Mouse (Mus musculus): ENCODE data around the gene Col7a1. TPM values are rescaled to one million over a fixed set of nuclear protein-coding genes. Genes with fewer than 3 reads are reported as not detected.
A peak's percentile ranks its signal among the peaks of the same experiment; 100 is the strongest.

The Col7a1 gene
- polyA plus RNA-seq, 1 experiment from 2014 or later: 3.5 TPM

- no peak overlapping the region for H3K4me2 ChIP-seq
- no peaks in the 10 kb centered on the region for H3K9me3 ChIP-seq (replicated peaks)
- WGBS: 70% methylated on average over 4 of the region's 4 CpGs
- H3K4me1 ChIP-seq: peaks cover 47% of the 10 kb centered on the region
- no peak for ATAC-seq (replicated peaks; ENCODE audit: low FRiP score)
- peak overlapping the region; percentile 94 for H3K27ac ChIP-seq
- no peak overlapping the region for H3K4me3 ChIP-seq (replicated peaks)
- no peak overlapping the region for H3K9ac ChIP-seq
- H3K36me3 ChIP-seq: no peaks in the 10 kb centered on the region
- no peaks in the 10 kb centered on the region for H3K27me3 ChIP-seq
Measured at GRCm38 (mm10) chr9:108989802-108990461, 36.5 kb downstream of the Col7a1 start.

GRCm38 (mm10) chr9:108990462-108990820, 37.1 kb downstream of the Col7a1 start:
- 57% methylated on average over 7 of the region's 7 CpGs for WGBS
- Histone ChIP-seq H3K9ac (no peak overlapping the region), H3K36me3 (no peaks in the 10 kb centered on the region), H3K9me3 (replicated peaks) (no peaks in the 10 kb centered on the region), H3K4me2 (no peak overlapping the region), H3K27me3 (no peaks in the 10 kb centered on the region), H3K27ac (peak overlapping the region; percentile 94), H3K4me1 (peaks cover 51% of the 10 kb centered on the region), H3K4me3 (replicated peaks) (no peak overlapping the region)
- no peak for ATAC-seq (replicated peaks; ENCODE audit: low FRiP score)

DNA sequence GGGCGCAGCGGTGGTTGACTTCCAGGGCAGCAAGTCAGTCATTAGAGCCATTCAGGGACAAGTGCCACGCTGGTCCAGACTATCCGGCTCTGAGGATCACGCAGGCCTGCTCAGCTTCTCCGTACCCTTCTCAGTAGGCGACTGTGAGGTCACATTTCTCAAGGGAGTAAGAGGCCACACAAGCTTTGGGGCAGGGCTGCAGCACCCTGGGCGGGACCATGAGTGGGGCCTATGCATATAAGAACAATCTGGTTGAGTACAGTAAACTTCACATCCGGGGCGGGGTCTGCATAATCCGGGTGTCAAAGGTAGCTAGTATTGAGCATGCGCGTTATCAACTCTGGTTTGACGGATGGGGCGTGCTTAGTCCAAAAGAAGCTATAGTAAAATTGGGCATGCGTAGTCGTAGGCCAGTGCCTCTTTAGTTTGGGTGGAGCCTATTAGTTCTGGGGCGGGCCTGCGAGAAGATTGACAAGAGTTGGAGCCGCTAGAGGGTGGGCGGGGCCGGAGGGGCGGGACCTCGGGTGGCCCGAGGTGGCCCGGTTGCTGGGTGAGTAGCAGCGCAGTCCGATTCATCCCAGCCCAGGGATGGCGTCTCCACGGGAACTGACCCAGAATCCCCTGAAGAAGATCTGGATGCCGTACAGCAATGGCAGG, 38.2 kb downstream of the Col7a1 start, which contains the start of gene Pfkfb4:
Gene Pfkfb4 (plus strand): TSS at position 351 of the 657 bp plus-strand sequence.
- ATAC-seq (replicated peaks; ENCODE audit: low FRiP score): peak; percentile 96
- Histone ChIP-seq H3K4me2 (peak within 1 kb of the TSS; percentile 88), H3K27ac (peak within 1 kb of the TSS; percentile 94), H3K9ac (peak within 1 kb of the TSS; percentile 51), H3K4me3 (replicated peaks) (peak within 1 kb of the TSS; percentile 58), H3K4me1 (peaks cover 61% of the 10 kb centered on the region), H3K36me3 (no peaks in the 10 kb centered on the region), H3K27me3 (no peaks in the 10 kb centered on the region), H3K9me3 (replicated peaks) (no peaks in the 10 kb centered on the region)
- WGBS: under 1% methylated on average over 31 of the region's 31 CpGs

- H3K27me3 ChIP-seq: no peaks in the 10 kb centered on the region
- peak overlapping the region; percentile 51 for H3K9ac ChIP-seq
- peak overlapping the region; percentile 66 for H3K27ac ChIP-seq
- peak overlapping the region; percentile 58 for H3K4me3 ChIP-seq (replicated peaks)
- no peaks in the 10 kb centered on the region for H3K36me3 ChIP-seq
- H3K4me2 ChIP-seq: peak overlapping the region; percentile 88
- 7% methylated on average over 18 of the region's 18 CpGs for WGBS
- H3K4me1 ChIP-seq: peaks cover 61% of the 10 kb centered on the region
- H3K9me3 ChIP-seq (replicated peaks): no peaks in the 10 kb centered on the region
- no peak; the same call in 1 of the 2 replicates for ATAC-seq (replicated peaks; ENCODE audit: low FRiP score)
Measured at GRCm38 (mm10) chr9:108992085-108992469, 38.7 kb downstream of the Col7a1 start.

- no peak overlapping the region for H3K27ac ChIP-seq
- H3K4me1 ChIP-seq: peaks cover 59% of the 10 kb centered on the region
- H3K4me2 ChIP-seq: peak overlapping the region; percentile 88
- H3K9me3 ChIP-seq (replicated peaks): no peaks in the 10 kb centered on the region
- H3K27me3 ChIP-seq: no peaks in the 10 kb centered on the region
- H3K4me3 ChIP-seq (replicated peaks): peak overlapping the region; percentile 58
- WGBS: 62% methylated on average over 9 of the region's 9 CpGs
- peak overlapping the region; percentile 51; the same call in 1 of the 2 replicates for H3K9ac ChIP-seq
- ATAC-seq (replicated peaks; ENCODE audit: low FRiP score): no peak
- no peaks in the 10 kb centered on the region for H3K36me3 ChIP-seq
Measured at GRCm38 (mm10) chr9:108992620-108993361, 39.4 kb downstream of the Col7a1 start.

DNA sequence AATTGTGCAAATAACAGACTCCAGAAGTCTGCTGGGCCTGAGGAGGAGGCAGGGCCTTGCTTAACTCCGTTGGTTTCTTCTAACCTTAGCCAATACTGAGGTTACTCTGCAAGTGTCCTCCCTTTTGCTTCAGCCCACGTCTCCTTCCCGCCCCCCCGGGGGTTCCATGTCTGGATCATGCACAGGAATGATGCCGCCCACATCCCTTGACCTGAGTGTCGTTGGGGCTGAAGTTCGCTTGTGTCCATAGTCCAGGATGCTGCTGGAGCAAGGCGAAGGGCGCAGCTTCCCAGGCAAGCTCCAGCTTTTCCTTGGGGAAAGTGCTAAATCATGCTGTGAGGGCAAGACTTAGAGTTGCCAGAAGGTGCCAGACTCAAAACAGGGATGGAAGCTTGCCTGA, 43.0 kb downstream of the Col7a1 start:
- H3K4me1 ChIP-seq: peaks cover 28% of the 10 kb centered on the region
- H3K27me3 ChIP-seq: no peaks in the 10 kb centered on the region
- no peaks in the 10 kb centered on the region for H3K36me3 ChIP-seq
- no peaks in the 10 kb centered on the region for H3K9me3 ChIP-seq (replicated peaks)
- H3K9ac ChIP-seq: no peak overlapping the region
- 57% methylated on average over 9 of the region's 9 CpGs for WGBS
- H3K4me3 ChIP-seq (replicated peaks): no peak overlapping the region
- no peak overlapping the region for H3K27ac ChIP-seq
- no peak overlapping the region for H3K4me2 ChIP-seq
- ATAC-seq (replicated peaks; ENCODE audit: low FRiP score): no peak

DNA sequence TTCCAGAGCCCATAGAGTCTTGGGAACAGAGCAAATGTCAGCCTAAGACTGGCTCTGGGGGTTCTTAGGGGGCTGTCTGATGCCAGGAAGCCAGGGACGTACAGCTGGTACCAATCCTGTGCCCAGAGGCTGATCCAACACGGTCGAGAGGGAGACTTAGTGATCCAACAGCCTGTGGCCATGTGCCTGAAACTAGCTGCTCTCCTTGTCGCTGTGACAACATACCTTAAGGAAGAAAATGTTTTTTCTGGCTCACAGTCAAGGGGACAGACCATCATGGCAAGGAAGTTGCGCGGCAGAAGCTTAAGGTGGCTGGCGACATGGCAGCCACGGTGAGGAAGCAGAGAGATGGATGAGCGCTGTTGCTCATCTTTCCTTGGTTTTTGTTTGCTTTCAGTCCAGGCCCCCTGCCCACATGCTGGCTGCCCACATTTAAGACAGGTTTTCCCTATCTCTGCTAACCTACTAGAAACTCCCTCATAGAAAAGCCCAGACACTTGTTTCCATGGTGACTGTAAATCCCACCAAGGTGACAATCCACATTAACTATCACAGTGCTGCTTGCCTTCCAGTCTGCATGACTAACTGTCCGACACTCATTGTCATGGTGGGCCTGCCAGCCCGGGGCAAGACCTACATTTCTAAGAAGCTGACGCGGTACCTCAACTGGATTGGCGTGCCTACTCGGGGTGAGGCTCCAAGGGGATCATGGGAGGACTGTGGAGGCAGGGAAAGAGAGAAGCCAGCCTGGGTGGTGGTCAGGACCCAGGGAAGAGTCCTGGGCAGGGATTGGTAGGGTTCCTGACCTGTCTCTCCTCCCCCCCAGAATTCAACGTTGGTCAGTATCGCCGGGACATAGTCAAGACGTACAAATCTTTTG, 45.1 kb downstream of the Col7a1 start:
- H3K4me1 ChIP-seq: peaks cover 14% of the 10 kb centered on the region
- ATAC-seq (replicated peaks; ENCODE audit: low FRiP score): no peak
- no peak overlapping the region for H3K9ac ChIP-seq
- no peaks in the 10 kb centered on the region for H3K27me3 ChIP-seq
- 80% methylated on average over 19 of the region's 19 CpGs for WGBS
- H3K4me3 ChIP-seq (replicated peaks): no peak overlapping the region
- H3K4me2 ChIP-seq: no peak overlapping the region
- H3K9me3 ChIP-seq (replicated peaks): no peaks in the 10 kb centered on the region
- 0 out of 2 replicates have a peak, but pooled peaks cover 4% of the 10 kb centered on the region for H3K36me3 ChIP-seq
- H3K27ac ChIP-seq: no peak overlapping the region

DNA sequence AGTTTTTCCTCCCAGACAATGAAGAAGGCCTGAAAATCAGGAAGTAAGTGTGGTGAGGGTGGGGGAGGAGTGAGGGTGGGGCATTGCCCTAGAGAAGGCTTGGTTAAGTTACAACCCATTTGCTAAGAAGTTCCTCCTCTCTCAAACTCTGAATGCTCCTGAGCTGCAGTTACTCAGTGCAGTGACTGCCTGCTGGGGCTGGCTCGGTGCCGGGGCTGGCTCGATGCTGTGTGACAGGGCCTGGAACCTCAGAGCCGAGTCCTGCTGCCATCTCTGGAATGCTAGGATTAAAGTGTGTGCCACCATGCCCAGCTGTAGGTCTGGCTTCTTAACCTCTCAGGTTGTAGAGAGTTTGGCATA, 45.8 kb downstream of the Col7a1 start:
- Histone ChIP-seq H3K4me2 (no peak overlapping the region), H3K9ac (no peak overlapping the region), H3K4me1 (peaks cover 14% of the 10 kb centered on the region), H3K36me3 (0 out of 2 replicates have a peak, but pooled peaks cover 4% of the 10 kb centered on the region), H3K27me3 (no peaks in the 10 kb centered on the region), H3K27ac (no peak overlapping the region), H3K9me3 (replicated peaks) (no peaks in the 10 kb centered on the region), H3K4me3 (replicated peaks) (no peak overlapping the region)
- WGBS: 71% methylated on average over 4 of the region's 4 CpGs
- ATAC-seq (replicated peaks; ENCODE audit: low FRiP score): no peak

DNA sequence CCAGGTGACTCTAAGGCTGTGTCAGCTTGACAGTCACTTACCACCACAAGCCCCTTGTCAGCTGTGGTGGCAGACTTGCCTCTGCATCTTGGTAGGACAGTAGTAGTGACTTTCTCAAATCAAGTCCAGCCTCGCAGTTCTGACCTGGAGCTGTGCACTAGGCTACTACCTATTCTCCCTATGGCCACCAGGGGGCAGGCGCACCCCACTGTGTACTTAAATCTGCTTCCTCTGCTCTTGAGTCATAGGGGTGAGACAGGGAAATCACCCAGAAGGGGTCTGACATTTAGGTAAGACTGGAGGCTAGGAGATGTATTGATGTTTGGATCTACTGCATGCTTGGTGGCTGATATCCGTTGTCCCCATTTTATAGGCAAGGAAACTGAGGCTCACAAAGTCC, 47.3 kb downstream of the Col7a1 start:
- 5% methylated on average over 3 of the region's 3 CpGs for WGBS
- H3K36me3 ChIP-seq: 0 out of 2 replicates have a peak, but pooled peaks cover 4% of the 10 kb centered on the region
- no peaks in the 10 kb centered on the region for H3K9me3 ChIP-seq (replicated peaks)
- H3K4me3 ChIP-seq (replicated peaks): no peak overlapping the region
- no peak overlapping the region for H3K27ac ChIP-seq
- peaks cover 7% of the 10 kb centered on the region for H3K4me1 ChIP-seq
- H3K4me2 ChIP-seq: no peak overlapping the region
- no peak overlapping the region for H3K9ac ChIP-seq
- ATAC-seq (replicated peaks; ENCODE audit: low FRiP score): peak; percentile 41; the same call in 1 of the 2 replicates
- H3K27me3 ChIP-seq: no peaks in the 10 kb centered on the region

GRCm38 (mm10) chr9:109003201-109003600, 49.8 kb downstream of the Col7a1 start:
- WGBS: 56% methylated on average over 2 of the region's 2 CpGs
- H3K9ac ChIP-seq: no peak overlapping the region
- no peak for ATAC-seq (replicated peaks; ENCODE audit: low FRiP score)
- H3K27me3 ChIP-seq: no peaks in the 10 kb centered on the region
- H3K4me1 ChIP-seq: 0 out of 2 replicates have a peak, but pooled peaks cover 2% of the 10 kb centered on the region
- no peak overlapping the region for H3K4me3 ChIP-seq (replicated peaks)
- no peak overlapping the region for H3K4me2 ChIP-seq
- H3K9me3 ChIP-seq (replicated peaks): no peaks in the 10 kb centered on the region
- H3K36me3 ChIP-seq: 0 out of 2 replicates have a peak, but pooled peaks cover 4% of the 10 kb centered on the region
- H3K27ac ChIP-seq: no peak overlapping the region

GRCm38 (mm10) chr9:109007025-109007780, 53.8 kb downstream of the Col7a1 start:
- WGBS: 79% methylated on average over 21 of the region's 21 CpGs
- H3K9me3 ChIP-seq (replicated peaks): no peaks in the 10 kb centered on the region
- peaks cover 8% of the 10 kb centered on the region for H3K4me1 ChIP-seq
- H3K9ac ChIP-seq: no peak overlapping the region
- no peak overlapping the region for H3K4me3 ChIP-seq (replicated peaks)
- H3K4me2 ChIP-seq: no peak overlapping the region
- ATAC-seq (replicated peaks; ENCODE audit: low FRiP score): no peak
- H3K27me3 ChIP-seq: no peaks in the 10 kb centered on the region
- no peak overlapping the region for H3K27ac ChIP-seq
- peaks cover 4% of the 10 kb centered on the region; the same call in 1 of the 2 replicates for H3K36me3 ChIP-seq
